Mouse (Mus musculus): ENCODE data around the gene Bud13. TPM values are rescaled to one million over a fixed set of nuclear protein-coding genes. Genes with fewer than 3 reads are reported as not detected.

Bud13 gene
- total and polyA plus RNA-seq, 3 experiments, result 13.9 to 26.3 TPM; not detected in 1

Other genes starting within 250 kb of the Bud13 start
- 1.8 and 4.0 TPM in 2 replicates for gene Apoa1, start 54.4 kb upstream of the Bud13 start, total RNA-seq (2012; rRNA removed)
- 10 to 100 TPM in 1 of 2 experiments, not detected in 1; 16.1 TPM for gene Apoa1, start 54.4 kb upstream of the Bud13 start, polyA plus RNA-seq (2012; ENCODE audit: insufficient read depth in 1 of 2, insufficient read length in 2 of 2, low read depth in 1 of 2, low replicate concordance in 2 of 2, missing spikeins in 1 of 2)
- not detected in 2 replicates for gene Apoc3, start 47.4 kb upstream of the Bud13 start, total RNA-seq (2012; rRNA removed)
- not detected for gene Apoc3, start 47.4 kb upstream of the Bud13 start, polyA plus RNA-seq (2012; ENCODE audit: insufficient read depth in 1 of 2, insufficient read length in 2 of 2, low read depth in 1 of 2, low replicate concordance in 2 of 2, missing spikeins in 1 of 2)
- not detected in 2 replicates for gene Apoa4, start 42.3 kb upstream of the Bud13 start, total RNA-seq (2012; rRNA removed)
- gene Apoa4, start 42.3 kb upstream of the Bud13 start, polyA plus RNA-seq (2012; ENCODE audit: insufficient read depth in 1 of 2, insufficient read length in 2 of 2, low read depth in 1 of 2, low replicate concordance in 2 of 2, missing spikeins in 1 of 2), result not detected
- gene Apoa5, start 14.4 kb upstream of the Bud13 start, total RNA-seq (2012; rRNA removed), result not detected in 2 replicates
- under 1 TPM in 1 of 2 experiments, not detected in 1; 0.04 TPM for gene Apoa5, start 14.4 kb upstream of the Bud13 start, polyA plus RNA-seq (2012; ENCODE audit: insufficient read depth in 1 of 2, insufficient read length in 2 of 2, low read depth in 1 of 2, low replicate concordance in 2 of 2, missing spikeins in 1 of 2)
- 87.0 and 99.7 TPM in 2 replicates for gene Zpr1, start 9.9 kb upstream of the Bud13 start, total RNA-seq (2012; rRNA removed)
- gene Zpr1, start 9.9 kb upstream of the Bud13 start, polyA plus RNA-seq (2012; ENCODE audit: insufficient read depth in 1 of 2, insufficient read length in 2 of 2, low read depth in 1 of 2, low replicate concordance in 2 of 2, missing spikeins in 1 of 2), result 100 to 1,000 TPM in 1 of 2 experiments, not detected in 1; 171 TPM
- gene 4931429L15Rik, start 37.0 kb downstream of the Bud13 start, total RNA-seq (2012; rRNA removed), result not detected in 2 replicates
- gene 4931429L15Rik, start 37.0 kb downstream of the Bud13 start, polyA plus RNA-seq (2012; ENCODE audit: insufficient read depth in 1 of 2, insufficient read length in 2 of 2, low read depth in 1 of 2, low replicate concordance in 2 of 2, missing spikeins in 1 of 2), result not detected

Measured in MEL (cell line).